Mouse (Mus musculus) urinary bladder, postnatal 4 days (tissue): ENCODE results near the gene Nt5c2.

Experiments used
- DNase-seq, 2 experiments: peaks; one replicate each; pipeline ENCODE4 v3.0.0; 2021 to 2022; ENCODE audit warnings: low spot score in 2 of 2

The Nt5c2 gene

DNA sequence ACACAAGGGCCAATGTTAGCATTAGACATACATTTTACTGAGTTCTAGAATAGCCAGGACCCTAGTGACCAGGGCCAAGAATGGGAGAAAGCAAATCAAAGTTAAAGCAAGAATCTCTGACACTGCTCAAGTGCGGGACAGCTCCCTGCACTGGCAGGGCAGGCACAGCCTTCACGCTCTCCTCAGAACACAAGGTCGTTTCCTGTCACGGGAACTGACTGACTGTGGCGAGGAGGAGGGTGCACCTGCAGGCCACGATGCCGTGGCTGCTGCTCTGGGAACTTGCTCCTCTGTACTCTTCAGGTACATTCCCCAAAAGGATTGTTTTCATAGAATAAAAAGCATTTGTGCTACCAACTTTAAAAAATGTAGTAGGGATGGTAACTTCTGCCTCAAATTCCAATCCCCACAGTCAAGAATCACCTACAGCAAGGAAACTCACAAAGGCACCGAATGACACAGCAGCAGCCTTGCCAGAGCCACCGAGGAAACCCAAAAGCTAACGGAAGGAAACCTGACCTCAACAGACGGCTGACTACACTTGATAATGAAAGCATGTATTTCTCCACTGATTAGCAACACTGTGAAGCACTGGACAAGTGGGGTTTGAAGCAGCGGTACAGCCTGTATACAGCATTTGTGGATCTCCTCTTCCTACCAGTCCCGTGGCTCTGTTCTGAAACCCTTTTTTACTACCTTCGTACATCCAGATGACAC is 127.0 kb downstream of the Nt5c2 start:
- no peak for DNase-seq

DNA sequence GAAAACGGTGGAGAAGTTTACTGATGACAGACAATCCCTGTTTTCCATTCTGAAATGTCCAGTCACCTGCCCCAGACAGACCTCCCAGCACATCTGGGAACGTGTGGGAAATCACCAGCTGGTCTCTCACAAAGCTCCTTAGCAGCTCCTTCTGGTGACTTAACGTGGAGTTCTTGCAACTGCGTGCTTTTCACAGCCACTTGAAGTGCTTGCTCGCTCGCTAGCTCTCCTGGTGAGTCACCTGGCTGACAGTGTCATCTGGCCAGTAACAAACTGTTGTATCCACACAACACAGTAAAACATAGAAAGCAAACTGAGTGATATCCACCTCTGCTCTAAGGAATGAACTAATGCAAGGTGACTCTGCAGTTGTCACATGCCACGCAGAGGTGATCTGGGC is 128.1 kb downstream of the Nt5c2 start:
- DNase-seq = no peak

DNA sequence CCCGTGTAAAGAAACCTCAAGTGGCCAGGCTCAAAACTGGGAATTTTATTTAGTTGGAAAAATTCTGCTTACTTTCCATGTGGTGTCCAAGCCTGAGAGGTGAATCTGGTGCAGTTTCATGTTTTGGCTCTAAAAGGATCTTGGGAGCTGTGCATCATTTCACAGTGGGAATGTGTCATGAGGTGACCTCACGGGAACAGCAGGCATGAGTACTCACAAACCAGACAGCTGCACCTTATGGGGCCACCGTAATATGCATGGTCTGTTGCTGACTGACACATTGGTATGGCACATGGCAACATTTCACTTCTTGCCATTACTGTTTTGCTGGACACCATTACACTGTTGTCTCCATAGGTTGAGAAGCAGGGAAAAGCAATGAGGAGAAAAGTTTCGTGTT is 129.6 kb downstream of the Nt5c2 start:
- DNase-seq = no peak

DNA sequence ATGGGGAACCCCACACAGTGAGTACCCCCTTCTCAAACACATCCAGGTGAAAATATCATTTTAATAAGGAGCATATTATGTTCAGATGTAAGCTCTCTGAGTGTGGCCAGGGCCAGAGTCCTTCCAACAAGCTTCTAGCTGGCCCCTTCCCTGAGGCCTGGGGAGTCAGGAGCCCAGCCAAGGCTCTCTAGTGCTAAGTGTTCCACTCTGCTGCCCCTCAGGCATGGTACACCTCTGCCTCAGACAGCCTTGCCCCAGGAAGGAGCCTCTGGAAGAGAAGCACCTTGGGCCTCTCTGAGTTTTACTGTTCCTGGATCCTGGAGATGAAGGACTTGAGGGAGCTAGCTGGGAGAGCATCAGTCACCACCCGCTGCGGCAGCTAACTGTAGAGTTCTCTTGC is 135.1 kb downstream of the Nt5c2 start:
- no peak for DNase-seq

DNA sequence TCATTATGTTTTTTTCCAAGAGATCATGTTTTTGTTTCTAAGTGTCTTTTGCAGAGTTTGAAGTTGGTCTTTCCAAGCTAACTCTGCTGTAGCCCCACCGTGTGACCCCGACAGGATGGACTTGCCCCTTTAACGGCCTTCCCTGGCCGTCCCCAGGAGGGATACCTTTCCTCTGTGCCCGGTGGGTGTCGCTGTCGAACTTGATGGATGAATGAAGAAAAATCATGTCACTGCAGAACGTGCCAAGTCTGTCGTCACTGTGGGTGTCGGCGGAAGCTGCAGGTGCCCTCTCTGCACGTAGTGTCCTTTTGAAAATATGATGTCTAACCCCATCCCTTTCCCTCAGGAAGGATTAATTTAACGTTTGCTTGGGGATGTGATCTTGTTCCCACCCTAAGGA is 136.6 kb downstream of the Nt5c2 start:
- DNase-seq = no peak

DNA sequence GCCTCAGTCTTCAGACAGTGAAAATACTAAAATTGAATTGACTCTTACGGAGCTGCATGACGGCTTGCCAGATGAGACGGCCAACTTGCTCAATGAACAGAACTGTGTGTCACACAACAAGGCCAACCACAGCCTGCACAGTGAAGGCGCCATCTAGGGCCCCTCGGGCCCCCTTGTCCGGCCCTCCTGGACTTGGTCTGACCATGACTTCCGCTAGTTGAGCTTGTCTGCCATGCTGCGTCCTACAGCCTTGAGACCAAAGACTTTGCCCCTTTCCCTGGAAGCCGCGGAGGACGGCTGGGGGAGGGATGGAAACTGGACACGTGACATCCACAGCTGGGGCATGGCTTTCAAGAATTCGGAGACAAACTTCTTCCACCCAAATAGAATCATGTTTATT is 137.1 kb downstream of the Nt5c2 start:
- DNase-seq = no peak

DNA sequence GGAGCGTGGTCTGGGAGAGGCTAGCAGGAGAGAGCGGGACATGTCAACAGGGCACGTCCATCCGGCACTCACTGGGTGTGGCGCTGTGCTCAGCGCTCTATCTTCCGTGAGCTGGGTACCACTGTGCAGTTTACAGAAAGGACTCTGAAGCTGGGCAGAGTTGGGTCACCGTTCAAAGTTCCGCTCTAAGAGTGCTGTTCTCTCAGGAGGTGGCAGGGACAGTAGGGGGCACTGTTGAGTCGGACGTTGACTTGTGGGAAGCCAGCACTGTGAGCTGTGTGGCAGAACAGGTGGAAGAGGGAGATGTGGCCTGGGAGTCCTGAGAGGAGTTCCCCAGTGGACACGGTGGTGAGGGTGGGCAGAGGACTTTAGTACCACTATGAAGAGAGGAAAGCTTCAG is 139.2 kb downstream of the Nt5c2 start:
- DNase-seq = peak; percentile 60 to 87

DNA sequence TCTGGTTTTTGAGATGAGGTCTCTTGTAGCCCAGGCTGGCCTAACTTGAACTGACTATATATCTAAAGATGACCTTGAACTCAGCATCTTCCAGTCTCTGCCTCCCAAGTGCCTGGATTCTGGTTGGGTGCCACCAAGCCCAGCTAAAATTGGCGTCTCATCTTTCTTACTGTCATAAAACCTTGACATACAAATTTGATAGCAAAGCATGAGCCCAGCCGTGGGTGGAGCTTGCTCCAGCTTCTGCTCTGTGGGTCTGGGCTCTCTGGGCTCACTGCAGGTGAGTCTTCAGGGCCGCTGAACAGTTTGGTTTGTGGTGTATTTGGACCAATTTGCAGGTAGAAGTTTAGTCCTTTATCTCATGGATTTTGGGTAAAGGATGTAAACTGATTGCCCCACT is 141.0 kb downstream of the Nt5c2 start:
- DNase-seq = no peak

DNA sequence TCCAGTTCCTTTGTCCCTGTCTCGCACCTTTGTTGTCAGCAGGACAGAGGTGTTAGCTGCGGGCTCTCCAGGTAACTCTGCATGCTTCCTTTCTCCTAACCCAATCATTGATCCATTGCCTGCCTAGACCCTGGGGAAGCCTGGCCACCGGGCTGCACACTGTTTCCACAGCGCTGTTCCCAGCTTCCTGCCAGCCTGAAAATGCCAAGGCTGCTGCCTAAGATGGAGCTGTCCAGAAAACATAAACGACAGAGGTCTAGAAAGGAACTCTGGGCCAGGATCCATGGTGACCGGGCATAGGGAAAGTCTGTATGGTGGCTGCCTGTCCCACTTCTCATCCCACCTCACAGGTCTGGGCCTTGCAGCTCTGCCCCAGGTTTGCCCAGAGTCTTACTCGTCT is 143.3 kb downstream of the Nt5c2 start:
- DNase-seq = no peak

DNA sequence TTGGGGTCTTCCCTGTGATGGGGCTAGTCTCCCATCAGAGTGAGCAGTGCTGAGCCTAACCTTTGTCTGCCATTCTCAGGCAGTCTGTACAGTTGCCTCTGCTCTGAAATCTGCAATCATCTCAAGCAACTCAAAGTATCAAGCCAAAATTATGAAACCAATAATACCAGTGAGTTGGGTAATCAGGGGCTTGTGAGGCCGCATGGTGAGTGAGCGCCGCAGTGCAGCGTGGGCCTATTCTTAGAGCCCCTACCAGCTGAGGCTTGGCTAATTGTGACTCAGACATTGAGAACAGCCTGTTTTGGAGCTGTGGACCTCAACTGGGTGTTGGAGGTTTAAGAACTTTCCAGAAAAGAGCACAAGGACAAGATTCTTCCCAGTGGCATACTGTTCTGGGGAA is 143.9 kb downstream of the Nt5c2 start:
- no peak for DNase-seq

DNA sequence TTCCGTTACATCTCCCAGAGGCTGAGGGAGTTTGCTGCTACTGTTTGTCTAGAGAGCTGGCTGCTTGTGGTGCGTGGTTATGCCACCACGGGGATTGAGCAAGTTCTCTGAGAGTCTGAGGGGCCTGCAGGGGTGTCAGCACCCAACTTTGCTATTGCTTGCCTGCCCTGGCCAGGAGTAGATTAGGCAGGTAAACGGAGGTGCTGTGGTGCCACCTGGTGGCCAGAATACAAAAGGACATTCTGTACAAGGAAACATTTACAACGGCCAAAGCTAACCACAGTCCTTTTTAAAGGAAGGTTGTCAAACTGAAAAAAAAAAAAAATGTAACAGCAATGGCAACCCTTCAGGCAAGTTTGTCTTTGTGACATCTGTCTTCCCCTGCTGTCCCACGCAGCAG is 145.4 kb downstream of the Nt5c2 start:
- DNase-seq = peak; percentile 65 to 79

DNA sequence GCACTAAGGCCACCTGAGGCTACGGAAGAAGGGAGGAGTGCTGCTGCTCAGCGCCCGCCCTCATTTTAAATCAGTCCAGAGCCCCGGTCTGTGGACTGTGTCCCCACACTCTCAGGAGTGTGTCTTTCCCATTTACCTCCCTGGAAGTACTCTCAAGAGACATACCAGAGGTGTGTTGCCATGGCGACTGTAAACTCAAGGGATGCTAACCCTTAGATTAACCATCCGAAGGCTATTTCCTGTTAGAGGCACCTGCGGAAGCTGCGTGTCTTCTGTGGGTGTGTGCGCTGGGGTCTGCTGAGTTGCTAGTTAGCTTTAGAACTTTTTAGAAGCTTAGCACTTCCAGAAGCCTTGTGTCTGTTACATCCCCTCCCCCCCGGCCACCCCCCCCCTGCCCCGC is 145.9 kb downstream of the Nt5c2 start:
- no peak for DNase-seq

DNA sequence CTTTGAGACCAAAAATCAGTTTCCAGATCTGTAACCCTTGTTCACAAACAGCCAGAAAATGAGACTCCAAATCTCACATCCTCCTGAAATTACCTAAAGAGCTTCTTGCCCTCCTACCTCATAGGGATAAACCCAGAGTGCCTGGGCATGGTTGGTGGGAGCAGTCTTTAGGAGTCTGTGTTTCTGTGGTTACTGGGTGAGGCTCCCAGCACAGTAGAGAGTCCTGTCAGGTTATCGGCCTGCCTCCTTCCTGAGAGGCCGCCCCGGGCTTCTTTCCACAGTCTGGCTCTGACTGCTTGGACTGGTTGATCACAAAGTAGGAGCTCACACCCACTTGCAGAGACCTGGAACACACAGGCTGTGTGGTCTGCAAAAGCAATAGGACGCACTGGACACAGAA is 149.6 kb downstream of the Nt5c2 start:
- no peak for DNase-seq

DNA sequence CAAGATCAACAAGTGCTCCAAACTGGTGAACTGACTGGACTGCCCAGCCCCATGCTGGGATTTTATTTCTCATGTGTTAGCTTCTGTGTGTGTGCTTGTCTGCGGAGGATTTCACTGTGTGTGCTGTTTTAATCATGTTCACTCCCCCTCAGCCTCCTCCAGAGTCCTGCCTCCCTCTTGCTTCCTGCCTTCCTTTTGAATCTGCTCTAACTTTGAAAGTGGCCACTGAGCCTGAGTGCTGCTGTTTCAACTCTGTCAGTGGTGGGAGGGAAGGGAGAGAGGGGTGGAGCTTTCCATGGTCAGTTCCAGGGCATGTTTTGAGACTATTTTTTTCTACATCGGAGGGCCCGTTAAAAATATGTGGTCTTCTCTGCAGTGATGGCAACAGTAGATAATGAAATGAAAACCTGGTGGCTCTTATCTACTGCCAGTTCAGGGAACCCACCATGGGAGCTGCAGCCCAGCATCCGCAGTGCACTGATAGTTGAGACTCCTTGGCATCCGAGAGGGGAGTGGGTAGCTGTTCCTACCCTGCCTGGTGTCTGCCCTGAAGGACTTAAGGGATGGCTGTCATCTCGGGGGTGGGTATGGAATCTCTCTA is 150.1 kb downstream of the Nt5c2 start:
- DNase-seq = no peak

DNA sequence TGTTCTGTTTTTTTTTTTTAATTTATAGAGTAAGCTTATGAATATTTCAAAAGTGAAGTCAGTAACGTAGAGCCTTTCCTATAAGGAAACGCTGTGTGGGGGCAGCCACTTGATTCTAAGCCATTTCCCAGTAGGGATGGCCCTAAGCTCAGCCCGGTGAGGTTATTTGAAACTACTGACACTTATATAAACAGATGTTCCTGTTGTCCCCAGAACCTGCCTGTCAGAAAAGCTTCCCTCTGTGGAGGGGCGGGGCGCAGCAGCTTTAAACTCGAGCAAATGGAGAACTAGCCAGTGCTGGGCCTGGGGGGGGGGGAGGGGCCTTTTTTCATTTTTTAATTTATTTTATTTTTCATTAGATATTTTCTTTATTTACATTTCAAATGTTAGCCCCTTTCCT is 150.9 kb downstream of the Nt5c2 start:
- DNase-seq = no peak

DNA sequence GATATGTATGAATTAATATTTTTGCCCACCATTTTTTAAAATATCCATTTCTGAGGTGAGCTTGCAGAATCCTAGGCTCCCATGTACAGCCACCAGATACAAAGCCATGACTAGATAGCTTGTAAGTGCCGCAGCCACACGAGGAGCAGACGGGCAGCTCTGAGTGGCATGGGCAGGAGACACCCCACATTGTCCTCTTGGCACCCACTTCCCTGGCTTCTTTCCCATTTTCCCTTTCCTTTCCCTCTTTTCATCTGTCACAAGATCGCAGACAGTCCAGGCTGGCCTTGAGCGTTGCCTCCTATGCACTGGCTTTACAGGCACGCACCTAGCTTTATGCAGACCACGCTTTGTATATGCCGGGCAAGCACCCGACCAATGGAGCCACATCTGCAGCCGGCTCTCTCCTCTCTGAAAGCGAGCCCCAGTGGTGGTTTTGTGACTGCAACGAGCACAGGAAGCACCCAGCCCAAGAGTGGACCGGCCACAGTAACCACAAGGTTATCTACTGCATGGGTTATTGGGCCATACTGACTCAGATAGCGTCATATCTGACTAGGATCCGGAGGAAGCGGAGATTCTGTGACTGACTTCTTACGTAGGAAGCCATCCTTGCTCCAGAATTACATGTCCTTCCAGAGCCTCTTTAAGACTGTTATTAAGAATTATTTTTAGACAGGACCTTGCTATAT is 151.6 kb downstream of the Nt5c2 start:
- no peak for DNase-seq

DNA sequence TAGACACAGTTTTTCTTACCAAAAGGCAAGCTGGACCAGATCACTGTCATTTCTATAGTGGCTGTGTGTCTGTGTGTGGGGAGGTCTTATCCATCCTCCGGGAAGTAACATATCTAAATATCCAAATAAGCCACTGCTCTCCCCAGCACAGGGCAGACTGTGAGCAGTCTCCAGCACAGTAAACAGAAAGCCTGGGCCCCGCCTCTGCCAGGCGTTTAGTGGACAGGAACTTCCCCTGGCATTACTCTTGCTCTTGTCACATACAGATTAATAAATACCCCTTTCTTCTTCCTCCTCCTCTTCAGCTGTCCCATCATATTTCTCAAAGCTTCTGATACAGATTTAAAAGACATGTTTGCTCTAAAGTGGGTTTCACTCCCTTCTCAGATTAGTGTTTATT is 152.4 kb downstream of the Nt5c2 start:
- no peak for DNase-seq

DNA sequence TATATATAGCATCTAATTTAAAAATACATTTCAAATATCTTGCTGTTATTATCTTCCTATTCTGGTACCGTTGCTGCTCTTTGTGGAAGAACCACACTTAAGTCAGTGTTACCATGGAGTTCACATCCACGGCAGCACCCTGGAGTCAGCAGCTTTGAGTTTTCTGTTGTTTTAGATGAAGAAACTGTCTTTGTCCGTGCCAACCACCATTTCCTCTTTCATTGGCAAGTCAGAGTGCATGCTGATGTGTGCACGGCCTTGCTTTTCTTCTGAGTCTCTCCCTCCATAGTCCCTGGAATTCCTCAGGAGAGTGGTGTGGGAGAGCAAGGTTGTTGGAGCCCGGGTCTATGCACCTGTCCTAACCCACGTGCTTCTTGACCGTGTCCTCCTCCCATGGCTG is 156.8 kb downstream of the Nt5c2 start:
- no peak for DNase-seq

DNA sequence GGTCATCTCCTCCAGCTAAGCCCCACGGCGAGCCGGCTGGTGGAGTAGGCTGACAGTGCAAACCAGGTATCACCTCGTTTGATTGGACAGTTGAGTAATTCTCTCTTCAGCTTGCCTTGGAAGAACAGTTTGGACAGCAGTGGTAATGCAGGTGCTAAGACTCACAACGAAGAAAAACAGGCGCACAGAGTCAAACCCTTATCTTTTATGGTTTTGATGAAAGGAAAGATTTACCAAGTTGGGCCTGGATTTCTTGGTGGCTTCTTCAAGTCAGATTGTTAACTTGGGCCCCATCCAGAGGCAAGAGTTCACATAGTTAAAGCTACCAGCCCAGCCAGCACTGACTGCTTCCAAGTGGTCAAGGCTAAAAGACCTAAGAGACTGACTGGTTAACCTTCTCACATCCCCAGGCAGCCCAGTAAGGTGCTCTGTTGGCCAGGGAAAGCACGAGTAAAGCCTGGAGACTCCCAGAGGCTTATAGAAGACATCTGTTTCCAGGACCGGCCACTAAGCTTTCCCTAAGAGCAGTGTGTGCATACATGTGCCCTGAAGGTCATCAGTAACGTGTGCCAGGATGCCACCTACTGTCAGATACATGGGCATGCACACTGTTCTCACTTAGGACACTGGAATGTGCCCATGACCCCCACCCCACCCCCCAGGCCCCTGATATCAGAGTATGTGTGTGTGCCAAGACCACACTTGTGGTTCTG is 157.5 kb downstream of the Nt5c2 start:
- no peak for DNase-seq

DNA sequence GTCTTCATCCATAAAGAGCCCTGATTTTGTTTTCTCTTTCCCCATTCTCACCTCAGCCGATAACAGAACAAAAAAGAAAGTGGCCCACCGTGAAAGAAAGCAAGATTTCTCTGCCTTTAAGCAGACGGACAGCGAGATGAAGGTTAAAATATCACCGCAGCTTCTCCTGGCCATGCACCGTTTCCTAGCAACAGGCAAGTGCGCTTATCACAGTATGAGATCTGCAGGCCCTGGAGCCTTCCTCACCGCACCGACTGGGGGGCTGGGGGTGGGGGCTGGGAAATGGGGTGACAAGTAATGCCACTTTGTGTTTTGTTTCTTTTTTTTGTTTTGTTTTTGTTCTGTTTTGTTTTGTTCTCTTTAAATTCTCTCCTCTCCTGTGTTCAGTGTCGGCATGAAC is 158.2 kb downstream of the Nt5c2 start:
- no peak for DNase-seq

DNA sequence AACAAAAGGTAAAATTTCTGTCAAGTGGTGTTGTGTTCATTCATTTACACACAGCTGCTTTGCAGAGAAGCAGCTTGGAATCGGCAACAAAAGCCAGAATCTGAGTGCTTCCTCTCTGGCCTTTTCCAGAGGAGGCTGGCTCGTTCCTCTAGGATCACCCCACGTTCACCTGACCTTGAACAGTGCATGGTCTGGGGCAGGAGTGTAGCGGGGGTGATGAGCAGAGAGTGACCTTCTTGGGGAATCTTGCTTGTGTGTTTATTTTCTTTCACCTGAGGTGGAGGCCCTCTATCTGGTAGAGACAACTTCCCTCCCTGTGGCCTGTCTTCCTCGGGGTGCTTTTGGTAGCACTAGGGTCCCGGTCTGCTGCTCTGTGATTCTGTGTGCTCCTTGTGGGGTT is 158.7 kb downstream of the Nt5c2 start:
- no peak for DNase-seq

DNA sequence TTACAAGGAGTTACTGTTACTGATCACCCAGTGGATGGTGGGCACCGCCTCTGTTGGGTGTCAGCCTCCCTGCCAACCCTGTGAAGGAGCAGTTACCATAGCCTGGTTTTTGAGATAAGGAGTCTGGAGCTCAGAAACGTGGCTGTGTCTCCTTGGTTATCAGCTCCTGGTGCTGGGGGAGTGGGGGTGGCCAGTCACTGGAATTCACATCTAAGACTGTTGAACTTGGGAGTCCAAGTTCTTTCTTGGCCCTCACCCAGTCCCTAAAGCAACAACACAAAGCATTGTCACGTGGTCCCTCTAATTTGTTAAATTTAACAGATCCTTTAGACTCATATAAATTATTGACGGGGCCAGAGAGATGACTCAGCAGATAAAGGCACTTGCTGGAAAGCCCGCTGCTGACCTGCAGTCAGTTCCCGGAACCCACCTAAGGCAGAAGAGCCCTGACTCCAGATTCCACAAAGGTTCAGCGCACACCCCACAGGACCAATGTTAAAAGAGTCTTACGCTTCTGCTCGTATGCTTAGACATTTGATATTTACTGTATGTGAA is 165.4 kb downstream of the Nt5c2 start:
- no peak for DNase-seq
